Mouse (Mus musculus): ENCODE data around the gene Lzts2. TPM values are rescaled to one million over a fixed set of nuclear protein-coding genes. Genes with fewer than 3 reads are reported as not detected.

Lzts2 gene
- total RNA-seq, 1 experiment: 31.9 TPM

DNA sequence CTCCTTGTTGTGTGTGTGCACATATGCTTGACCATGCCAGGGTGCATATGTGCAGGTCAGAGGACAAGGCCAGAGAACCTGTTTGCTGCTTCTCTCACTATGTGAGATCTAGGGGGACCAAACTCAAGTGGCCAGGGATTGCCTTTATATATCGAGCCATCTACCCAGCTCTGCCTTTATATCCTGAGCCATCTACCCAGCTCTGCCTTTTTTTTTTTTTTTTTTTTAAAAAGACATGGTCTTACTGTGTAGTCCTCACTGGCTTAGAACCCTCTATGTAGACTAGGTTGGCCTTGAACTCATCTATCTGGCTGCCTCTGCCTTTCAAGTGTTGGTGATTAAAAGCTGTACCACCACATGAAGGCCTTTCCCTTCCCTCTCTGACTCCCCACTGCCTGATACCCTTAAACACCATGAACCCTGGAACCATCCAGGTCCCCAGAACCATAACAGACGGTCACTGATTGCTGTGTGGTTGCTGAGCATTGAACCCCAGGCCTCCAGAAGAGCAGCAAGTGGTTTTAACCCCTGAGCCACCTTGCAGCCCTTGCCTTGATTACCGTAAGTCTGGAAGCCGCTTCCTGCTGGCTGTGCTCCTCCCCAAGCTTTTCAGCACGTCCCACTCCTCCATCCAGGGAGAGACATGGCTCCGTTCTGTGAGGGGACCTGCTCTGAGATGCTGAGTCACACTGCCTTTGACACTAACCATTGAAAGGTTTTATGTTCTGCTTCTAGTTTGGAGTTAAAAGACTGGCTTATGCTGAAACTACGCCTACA, 10.3 kb upstream of the Lzts2 start:
- H3K27ac ChIP-seq (ENCODE audit: insufficient read depth, low read depth, low read length, poor library complexity, severe bottlenecking): no peak overlapping the region
- peaks cover 5 to 13% of the 10 kb centered on the region in 2 experiments; a peak in 2 of 4 replicates for H3K4me1 ChIP-seq (ENCODE audit: control insufficient read depth in 2 of 2, insufficient read depth in 2 of 2, low read length in 2 of 2, poor library complexity in 1 of 2)
- H3K9ac ChIP-seq (ENCODE audit: insufficient read depth, low read depth, low read length, poor library complexity, severe bottlenecking): peak overlapping the region; percentile 18; the same call in 1 of the 2 replicates
- no peak overlapping the region for H3K4me3 ChIP-seq (ENCODE audit: insufficient read depth in 1 of 2, low read depth in 1 of 2, low read length in 2 of 2, poor library complexity in 1 of 2, severe bottlenecking in 1 of 2)
- TF ChIP-seq MAFK (IDR thresholded peaks at IDR 0.05; ENCODE audit: insufficient read depth, low read depth, low read length) (no peak), ZNF384 (IDR thresholded peaks at IDR 0.05; ENCODE audit: low read depth, low read length) (peak; percentile 67)
- no peaks in the 10 kb centered on the region for H3K9me3 ChIP-seq (ENCODE audit: control insufficient read depth, insufficient read depth, low read depth, low read length)
- no peak for DNase-seq (ENCODE audit: low read depth, low spot score)
- H3K36me3 ChIP-seq (ENCODE audit: control insufficient read depth, insufficient read depth, low read length, poor library complexity, severe bottlenecking): peaks cover 25% of the 10 kb centered on the region
- in situ Hi-C loops (cut with MboI; ENCODE audit: low sequenced_read_pairs in 2 of 2, unreplicated experiment in 2 of 2): no loop called here

- peak; percentile 77 for DNase-seq (ENCODE audit: low read depth, low spot score)
- H3K36me3 ChIP-seq (ENCODE audit: control insufficient read depth, insufficient read depth, low read length, poor library complexity, severe bottlenecking): peaks cover 37% of the 10 kb centered on the region
Observed at GRCm38 (mm10) chr19:45005444-45005843, 8.8 kb upstream of the Lzts2 start, which contains the start of gene Twnk. TSS of gene Twnk (plus strand) at chr19:45005663.

GRCm38 (mm10) chr19:45005957-45006712, 8.1 kb upstream of the Lzts2 start, which contains the start of gene Mrpl43:
TSS of gene Mrpl43 (minus strand) at chr19:45006442.
- in situ Hi-C loops (cut with MboI; ENCODE audit: low sequenced_read_pairs in 2 of 2, unreplicated experiment in 2 of 2): no loop called here
- H3K36me3 ChIP-seq (ENCODE audit: control insufficient read depth, insufficient read depth, low read length, poor library complexity, severe bottlenecking): peaks cover 43% of the 10 kb centered on the region
- peak within 1 kb of the TSS; percentile 94 to 96 for H3K4me3 ChIP-seq (ENCODE audit: insufficient read depth in 1 of 2, low read depth in 1 of 2, low read length in 2 of 2, poor library complexity in 1 of 2, severe bottlenecking in 1 of 2)
- TF ChIP-seq HCFC1 (IDR thresholded peaks at IDR 0.05; ENCODE audit: borderline replicate concordance, insufficient read depth, low read length): peak; percentile 74; the same call in 1 of the 2 replicates
- TF ChIP-seq MAFK (IDR thresholded peaks at IDR 0.05; ENCODE audit: insufficient read depth, low read depth, low read length): no peak
- peak; percentile 89 for DNase-seq (ENCODE audit: low read depth, low spot score)
- H3K9ac ChIP-seq (ENCODE audit: insufficient read depth, low read depth, low read length, poor library complexity, severe bottlenecking): peak within 1 kb of the TSS; percentile 97
- peak within 1 kb of the TSS; percentile 80 for H3K27ac ChIP-seq (ENCODE audit: insufficient read depth, low read depth, low read length, poor library complexity, severe bottlenecking)
- peaks cover 5 to 14% of the 10 kb centered on the region in 2 experiments; a peak in 2 of 4 replicates for H3K4me1 ChIP-seq (ENCODE audit: control insufficient read depth in 2 of 2, insufficient read depth in 2 of 2, low read length in 2 of 2, poor library complexity in 1 of 2)
- no peaks in the 10 kb centered on the region for H3K9me3 ChIP-seq (ENCODE audit: control insufficient read depth, insufficient read depth, low read depth, low read length)

More at GRCm38 (mm10) chr19:45005444-45005843, 8.8 kb upstream of the Lzts2 start, which contains the start of gene Twnk:
- Histone ChIP-seq H3K27ac (ENCODE audit: insufficient read depth, low read depth, low read length, poor library complexity, severe bottlenecking) (peak within 1 kb of the TSS; percentile 80), H3K4me3 (ENCODE audit: insufficient read depth in 1 of 2, low read depth in 1 of 2, low read length in 2 of 2, poor library complexity in 1 of 2, severe bottlenecking in 1 of 2) (peak within 1 kb of the TSS; percentile 94 to 96), H3K9me3 (ENCODE audit: control insufficient read depth, insufficient read depth, low read depth, low read length) (no peaks in the 10 kb centered on the region), H3K9ac (ENCODE audit: insufficient read depth, low read depth, low read length, poor library complexity, severe bottlenecking) (peak within 1 kb of the TSS; percentile 97), H3K4me1 (ENCODE audit: control insufficient read depth in 2 of 2, insufficient read depth in 2 of 2, low read length in 2 of 2, poor library complexity in 1 of 2) (peaks cover 5 to 14% of the 10 kb centered on the region in 2 experiments; a peak in 2 of 4 replicates)
- TF ChIP-seq ZC3H11A (IDR thresholded peaks at IDR 0.05; ENCODE audit: borderline replicate concordance, low read depth, low read length) (no peak), ZNF384 (IDR thresholded peaks at IDR 0.05; ENCODE audit: low read depth, low read length) (no peak), MAFK (IDR thresholded peaks at IDR 0.05; ENCODE audit: insufficient read depth, low read depth, low read length) (no peak), HCFC1 (IDR thresholded peaks at IDR 0.05; ENCODE audit: borderline replicate concordance, insufficient read depth, low read length) (no peak), CHD2 (IDR thresholded peaks at IDR 0.05; ENCODE audit: low read depth, low read length) (no peak)
- in situ Hi-C loops (cut with MboI; ENCODE audit: low sequenced_read_pairs in 2 of 2, unreplicated experiment in 2 of 2): no loop called here

GRCm38 (mm10) chr19:45007021-45007420, 7.2 kb upstream of the Lzts2 start:
- no peak for DNase-seq (ENCODE audit: low read depth, low spot score)
- peaks cover 5 to 14% of the 10 kb centered on the region in 2 experiments; a peak in 2 of 4 replicates for H3K4me1 ChIP-seq (ENCODE audit: control insufficient read depth in 2 of 2, insufficient read depth in 2 of 2, low read length in 2 of 2, poor library complexity in 1 of 2)
- TF ChIP-seq MAFK (IDR thresholded peaks at IDR 0.05; ENCODE audit: insufficient read depth, low read depth, low read length) (no peak), ZNF384 (IDR thresholded peaks at IDR 0.05; ENCODE audit: low read depth, low read length) (no peak), CHD2 (IDR thresholded peaks at IDR 0.05; ENCODE audit: low read depth, low read length) (no peak), ZC3H11A (IDR thresholded peaks at IDR 0.05; ENCODE audit: borderline replicate concordance, low read depth, low read length) (no peak), HCFC1 (IDR thresholded peaks at IDR 0.05; ENCODE audit: borderline replicate concordance, insufficient read depth, low read length) (no peak)
- H3K36me3 ChIP-seq (ENCODE audit: control insufficient read depth, insufficient read depth, low read length, poor library complexity, severe bottlenecking): peaks cover 47% of the 10 kb centered on the region
- in situ Hi-C loops (cut with MboI; ENCODE audit: low sequenced_read_pairs in 2 of 2, unreplicated experiment in 2 of 2): no loop called here
- no peaks in the 10 kb centered on the region for H3K9me3 ChIP-seq (ENCODE audit: control insufficient read depth, insufficient read depth, low read depth, low read length)
- H3K27ac ChIP-seq (ENCODE audit: insufficient read depth, low read depth, low read length, poor library complexity, severe bottlenecking): peak overlapping the region; percentile 80; the same call in 1 of the 2 replicates
- peak overlapping the region; percentile 94 to 96 for H3K4me3 ChIP-seq (ENCODE audit: insufficient read depth in 1 of 2, low read depth in 1 of 2, low read length in 2 of 2, poor library complexity in 1 of 2, severe bottlenecking in 1 of 2)
- H3K9ac ChIP-seq (ENCODE audit: insufficient read depth, low read depth, low read length, poor library complexity, severe bottlenecking): peak overlapping the region; percentile 97

Data from ES-E14 (cell line).